In genomic region chr14:73384913-73385719, GRCm38 (mm10) we compare ENCODE assay signal across 8 mouse cellular contexts. TPM values are rescaled to one million over a fixed set of nuclear protein-coding genes. Genes with fewer than 3 reads are reported as not detected.
DNase-seq lines count a peak whose midpoint lies in the region; TF ChIP-seq lines count a peak whose summit lies in the region.

TSS of gene Itm2b (minus strand) at chr14:73385289.

- TF ChIP-seq CTCF in cortical plate, adult 2 months (IDR thresholded peaks at IDR 0.05; ENCODE audit: extremely low read depth, insufficient read depth, low read length) = no peak

- H3K27ac ChIP-seq in cortical plate, adult 2 months (ENCODE audit: insufficient read depth, low read length) = peak within 1 kb of the TSS; percentile 100

- peak; percentile 90 to 96 for DNase-seq in adrenal gland, adult (ENCODE audit: inconsistent age in 2 of 2, low spot score in 1 of 2)
- DNase-seq in gastrocnemius, postnatal 10 days = peak; percentile 93
- DNase-seq in hindlimb bud, embryonic 11.5 days (ENCODE audit: extremely low spot score, low read depth, low spot score) = peak; percentile 37
- peak; percentile 77 to 85 for DNase-seq in left cerebral cortex, postnatal 25 days (ENCODE audit: low spot score in 2 of 2)
- DNase-seq in mesoderm, embryonic 11.5 days (ENCODE audit: low read depth, low spot score) = peak; percentile 88
- peak; percentile 70 to 74 for DNase-seq in right cerebral cortex, postnatal 36 days (ENCODE audit: low spot score in 2 of 2)
- DNase-seq in yolk sac, embryonic 10.5 days (ENCODE audit: low spot score) = peak; percentile 92

- intact Hi-C loops in left cerebral cortex, postnatal 25 days (cut with DNase I) = loop anchor here (1.0 to 5.0 kb wide), 2 partner anchors 58 to 89 kb away; partner anchors contain the start of gene Rb1

- TF ChIP-seq POLR2A in cortical plate, adult 2 months (IDR thresholded peaks at IDR 0.05; ENCODE audit: extremely low read depth, insufficient read depth, low read length) = peak; percentile 93

- peak within 1 kb of the TSS; percentile 97 for H3K4me3 ChIP-seq in cortical plate, adult 2 months (ENCODE audit: insufficient read depth, low read length)

- peaks cover 7% of the 10 kb centered on the region for H3K4me1 ChIP-seq in cortical plate, adult 2 months (ENCODE audit: control insufficient read depth, insufficient read depth, low read length)

RNA-seq across cellular contexts. Expression of gene Itm2b, which starts in this region (rescaled TPM):
- 1,026 and 1,043 TPM in 2 replicates for polyA plus RNA-seq in cortical plate, adult 2 months (2012; rRNA removed)
- total RNA-seq in gastrocnemius, postnatal 10 days (2021) = 100 to 1,000 TPM; 408 to 439 TPM
- total RNA-seq in left cerebral cortex, postnatal 25 days (2021) = 100 to 1,000 TPM; 746 to 815 TPM

Comparison
In these comparisons a context has a peak if more than half of its experiments do, and no peak if none do; other contexts are left out.
1. Peak in every context shown above with its lines: DNase-seq, H3K4me3 ChIP-seq and H3K27ac ChIP-seq.
2. DNase-seq: peak in every context shown above with its lines; median percentile 93 in adrenal gland, adult; 93 in gastrocnemius, postnatal 10 days; 92 in yolk sac, embryonic 10.5 days; 88 in mesoderm, embryonic 11.5 days; 81 in left cerebral cortex, postnatal 25 days; 72 in right cerebral cortex, postnatal 36 days; 37 in hindlimb bud, embryonic 11.5 days.